Mouse (Mus musculus) right cerebral cortex, adult 2 months (tissue): ENCODE data around the gene Saa2.
A peak's percentile ranks its signal among the peaks of the same experiment; 100 is the strongest.
"Not testable (repeated sequence)": the region's sequence is repeated elsewhere in the genome, so short reads cannot be mapped to it uniquely, and the experiment has no call there.

Source experiments
- DNase-seq, 2 experiments: peaks; one replicate each; pipeline ENCODE4 v3.0.0; 2021 to 2022; ENCODE audit warnings: low spot score in 2 of 2

Saa2 gene

GRCm38 (mm10) chr7:46751490-46751889 is at the start of gene Saa2:
Saa2 (plus strand) TSS chr7:46751790.
- DNase-seq: no peak

GRCm38 (mm10) chr7:46710390-46710844 is 41.2 kb upstream of the Saa2 start, which contains the start of gene Saal1:
Saal1 (minus strand) TSS chr7:46710680.
- peak; percentile 77 to 83 for DNase-seq

GRCm38 (mm10) chr7:46712250-46712649 is 39.3 kb upstream of the Saa2 start:
- DNase-seq: no peak

- DNase-seq: peak; percentile 61 to 74
Measured at GRCm38 (mm10) chr7:46714518-46714917, 37.1 kb upstream of the Saa2 start.

GRCm38 (mm10) chr7:46715600-46715999 is 36.0 kb upstream of the Saa2 start, which contains the start of gene Saa3:
Saa3 (minus strand) TSS chr7:46715700.
- DNase-seq: no peak

GRCm38 (mm10) chr7:46716897-46717296 is 34.7 kb upstream of the Saa2 start:
- no peak for DNase-seq

- no peak for DNase-seq
Measured at GRCm38 (mm10) chr7:46718591-46719270, 32.9 kb upstream of the Saa2 start.

GRCm38 (mm10) chr7:46719526-46719925 is 32.1 kb upstream of the Saa2 start:
- DNase-seq: no peak

GRCm38 (mm10) chr7:46720460-46720859 is 31.1 kb upstream of the Saa2 start:
- DNase-seq: no peak

GRCm38 (mm10) chr7:46723354-46723753 is 28.2 kb upstream of the Saa2 start:
- no peak for DNase-seq

- no peak for DNase-seq
Measured at GRCm38 (mm10) chr7:46723849-46724248, 27.7 kb upstream of the Saa2 start.

- DNase-seq: peak; percentile 20 to 30
Measured at GRCm38 (mm10) chr7:46724396-46724795, 27.2 kb upstream of the Saa2 start.

GRCm38 (mm10) chr7:46727584-46727983 is 24.0 kb upstream of the Saa2 start:
- DNase-seq: no peak

GRCm38 (mm10) chr7:46732458-46732857 is 19.1 kb upstream of the Saa2 start, which contains the start of gene Saa4:
Saa4 (minus strand) TSS chr7:46732603.
- no peak for DNase-seq

- DNase-seq: no peak
Measured at GRCm38 (mm10) chr7:46734983-46735382, 16.6 kb upstream of the Saa2 start.

GRCm38 (mm10) chr7:46738561-46739460 is 12.8 kb upstream of the Saa2 start:
- DNase-seq: no peak

- not testable (repeated sequence) for DNase-seq
Measured at GRCm38 (mm10) chr7:46740041-46740440, 11.5 kb upstream of the Saa2 start.

GRCm38 (mm10) chr7:46742880-46743279 is 8.7 kb upstream of the Saa2 start, which contains the start of gene Saa1:
Saa1 (minus strand) TSS chr7:46742980.
- not testable (repeated sequence) for DNase-seq

- no peak for DNase-seq
Measured at GRCm38 (mm10) chr7:46745816-46746215, 5.8 kb upstream of the Saa2 start.

GRCm38 (mm10) chr7:46746381-46746780 is 5.2 kb upstream of the Saa2 start:
- DNase-seq: no peak

- DNase-seq: no peak
Measured at GRCm38 (mm10) chr7:46748459-46748858, 3.1 kb upstream of the Saa2 start.

GRCm38 (mm10) chr7:46761049-46761795 is 9.6 kb downstream of the Saa2 start:
- DNase-seq: no peak
